Mouse (Mus musculus) lung, embryonic 15.5 days (tissue): Measurements from ENCODE around the gene Mpnd. TPM values are rescaled to one million over a fixed set of nuclear protein-coding genes. Genes with fewer than 3 reads are reported as not detected.
A peak's percentile ranks its signal among the peaks of the same experiment; 100 is the strongest.

Experiments used
- ATAC-seq: fragments of 200-750 bp; cut with Nextera tagmentation; 2 replicates; pipeline ENCODE4 v1.8.0; 2017; ENCODE audit warnings: moderate number of reproducible peaks, borderline replicate concordance; ENCODE audit not compliant: low FRiP score, low TSS enrichment; ENCODE audit errors: extremely low read depth
- H3K27ac ChIP-seq: fragments of 300-500 bp; sonication (generic); 2 replicates; pipeline ENCODE4 v1.5.1; 2015; ENCODE audit warnings: moderate library complexity, mild to moderate bottlenecking, inconsistent platforms
- H3K27me3 ChIP-seq: fragments of 300-500 bp; sonication (generic); 2 replicates; pipeline ENCODE4 v1.6.1; 2015; ENCODE audit warnings: inconsistent platforms
- H3K36me3 ChIP-seq: fragments of 300-500 bp; sonication (generic); 2 replicates; pipeline ENCODE4 v1.6.1; 2015; ENCODE audit warnings: inconsistent platforms
- H3K4me1 ChIP-seq: fragments of 300-500 bp; sonication (generic); 2 replicates; pipeline ENCODE4 v1.6.1; 2015; ENCODE audit warnings: inconsistent platforms
- H3K4me2 ChIP-seq: fragments of 300-500 bp; sonication (generic); 2 replicates; pipeline ENCODE4 v1.6.1; 2015; ENCODE audit warnings: inconsistent platforms, mild to moderate bottlenecking, moderate library complexity
- H3K4me3 ChIP-seq: fragments of 300-500 bp; sonication (generic); 2 replicates; pipeline ENCODE4 v1.5.1; 2015; ENCODE audit warnings: mild to moderate bottlenecking, inconsistent platforms
- H3K9ac ChIP-seq: fragments of 300-500 bp; sonication (generic); 2 replicates; pipeline ENCODE4 v1.6.1; 2015; ENCODE audit warnings: inconsistent platforms
- H3K9me3 ChIP-seq: fragments of 300-500 bp; sonication (generic); 2 replicates; pipeline ENCODE4 v1.6.1; 2016; ENCODE audit warnings: inconsistent platforms
- WGBS: fragments of 180-500 bp; shearing (Covaris S2); methylation state at CpG from one replicate; pipeline ENCODE4 v1.1.7; 2015; 5-methylcytosine and 5-hydroxymethylcytosine counted together
- polyA plus RNA-seq: library from polyadenylated mRNA; unstranded; fragments of >200 nt; fragmentation: Nextera tagmentation; extraction: Ambion mirVana; gene quantifications from 2 replicates; pipeline ENCODE4 v1.2.1, GENCODE M21; 2015

Gene Mpnd
- polyA plus RNA-seq = 103 and 116 TPM in 2 replicates

DNA sequence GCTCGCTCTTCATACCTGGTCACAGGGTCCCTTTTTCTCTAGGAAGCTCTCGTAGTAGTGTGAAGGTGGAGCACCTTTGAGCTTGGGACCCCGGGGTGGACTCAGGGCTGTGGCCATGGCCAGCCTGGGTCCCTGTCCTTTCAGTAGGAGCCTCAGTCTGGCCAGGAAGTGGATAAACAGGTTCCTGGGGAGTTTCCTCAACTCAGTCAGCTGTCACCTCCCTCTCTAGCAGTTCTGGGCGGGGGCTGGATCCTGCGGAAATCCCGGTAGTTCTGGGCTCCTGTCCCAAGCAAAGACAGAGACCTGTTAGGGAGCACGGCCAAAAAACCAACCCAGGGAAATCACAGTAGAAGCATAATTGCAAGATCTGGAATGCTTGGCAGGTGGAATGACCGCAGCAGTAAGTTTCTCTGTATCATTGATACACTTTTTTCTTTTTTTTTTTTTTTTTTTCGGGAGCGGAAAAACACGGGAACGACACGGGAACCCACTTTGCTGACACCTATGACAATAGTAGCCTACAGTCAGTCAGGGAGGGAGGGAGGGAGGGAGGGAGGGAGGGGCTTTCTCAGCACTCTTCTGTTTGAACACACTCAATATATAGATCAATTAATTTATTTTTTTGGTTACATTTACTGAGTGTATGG lies at the start of gene Mpnd, which contains the start of gene Stap2:
Mpnd (plus strand) TSS at position 297 of the 647 bp plus-strand sequence.
Stap2 (minus strand) TSS at position 170 of the 647 bp plus-strand sequence.
- WGBS = 28% methylated on average over 13 of the region's 13 CpGs
- peaks cover 3% of the 10 kb centered on the region; the same call in 1 of the 2 replicates for H3K27me3 ChIP-seq
- H3K9ac ChIP-seq = peak within 1 kb of the TSS; percentile 31; the same call in 1 of the 2 replicates
- peak within 1 kb of the TSS; percentile 38; the same call in 1 of the 2 replicates for H3K27ac ChIP-seq
- ATAC-seq = no peak
- peaks cover 19% of the 10 kb centered on the region for H3K4me1 ChIP-seq
- H3K9me3 ChIP-seq = no peaks in the 10 kb centered on the region
- peak within 1 kb of the TSS; percentile 47 for H3K4me2 ChIP-seq
- peak within 1 kb of the TSS; percentile 29 for H3K4me3 ChIP-seq
- H3K36me3 ChIP-seq = no peaks in the 10 kb centered on the region

DNA sequence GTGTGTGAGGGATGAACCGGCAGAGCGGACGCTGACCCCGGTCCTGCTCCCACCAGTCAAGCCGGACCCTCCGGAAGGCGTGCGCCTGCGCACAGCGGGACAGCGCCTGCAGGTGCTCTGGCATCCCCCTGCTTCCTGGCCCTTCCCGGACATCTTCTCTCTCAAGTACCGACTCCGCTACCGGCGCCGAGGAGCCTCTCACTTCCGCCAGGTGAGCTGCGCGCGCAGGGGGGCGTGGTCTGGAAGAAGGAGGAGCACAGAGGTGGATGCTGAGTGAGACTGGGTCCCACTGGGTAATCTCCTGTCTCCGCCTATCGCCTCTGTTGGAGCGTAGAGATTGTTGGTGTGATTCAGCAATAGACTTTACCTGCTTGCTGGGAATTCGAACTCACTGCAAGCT lies 49.4 kb upstream of the Mpnd start:
- Histone ChIP-seq H3K9me3 (no peaks in the 10 kb centered on the region), H3K36me3 (no peaks in the 10 kb centered on the region), H3K27ac (0 out of 2 replicates have a peak overlapping the region, but pooled peaks have one; percentile 8), H3K4me1 (peaks cover 31% of the 10 kb centered on the region), H3K4me2 (peak overlapping the region; percentile 68), H3K4me3 (peak overlapping the region; percentile 44), H3K9ac (0 out of 2 replicates have a peak overlapping the region, but pooled peaks have one; percentile 15), H3K27me3 (peaks cover 12% of the 10 kb centered on the region)
- ATAC-seq = 0 out of 2 replicates have a peak, but pooled peaks have one; percentile 20
- WGBS = 3% methylated on average over 25 of the region's 26 CpGs

DNA sequence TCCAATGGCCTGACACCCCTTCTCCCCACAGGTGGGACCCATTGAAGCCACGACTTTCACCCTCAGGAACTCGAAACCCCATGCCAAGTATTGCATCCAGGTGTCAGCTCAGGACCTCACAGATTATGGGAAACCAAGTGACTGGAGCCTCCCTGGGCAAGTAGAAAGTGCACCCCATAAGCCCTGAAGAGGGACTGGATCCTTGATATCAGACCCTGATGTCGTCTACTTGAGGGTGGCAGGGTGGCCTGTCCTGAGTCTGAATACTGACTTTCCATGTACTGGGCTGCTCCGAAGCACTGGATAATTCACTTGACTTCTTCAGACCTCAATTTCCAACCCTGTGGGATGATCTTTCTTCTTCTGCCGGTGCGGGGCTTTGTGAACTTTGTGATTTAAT lies 48.9 kb upstream of the Mpnd start:
- ATAC-seq = no peak
- Histone ChIP-seq H3K4me1 (peaks cover 31% of the 10 kb centered on the region), H3K27me3 (peaks cover 12% of the 10 kb centered on the region), H3K36me3 (peaks cover 3% of the 10 kb centered on the region), H3K4me3 (peak overlapping the region; percentile 44), H3K9me3 (no peaks in the 10 kb centered on the region), H3K4me2 (peak overlapping the region; percentile 68), H3K9ac (no peak overlapping the region), H3K27ac (no peak overlapping the region)
- WGBS = 33% methylated on average over 6 of the region's 6 CpGs

DNA sequence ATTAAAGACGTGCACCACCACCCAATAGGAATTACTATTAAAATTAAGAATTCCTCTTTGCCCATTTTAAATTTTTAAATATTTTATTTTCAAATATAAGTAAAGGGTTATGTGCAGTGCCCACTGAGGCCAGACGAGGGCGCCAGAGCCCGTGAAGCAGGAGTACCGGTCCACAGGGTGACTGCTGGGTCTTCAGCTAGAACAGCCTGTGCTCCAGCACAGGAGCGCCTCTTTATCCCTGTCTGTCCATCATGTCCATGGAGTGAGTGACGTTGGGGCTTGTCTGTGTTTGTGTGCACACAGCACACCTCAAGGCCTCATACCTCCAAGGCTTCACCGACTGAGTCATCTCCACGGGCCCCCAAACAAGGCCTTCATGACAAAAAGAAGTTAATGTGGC lies 48.3 kb upstream of the Mpnd start:
- Histone ChIP-seq H3K27me3 (peaks cover 12% of the 10 kb centered on the region), H3K4me3 (no peak overlapping the region), H3K4me2 (no peak overlapping the region), H3K27ac (no peak overlapping the region), H3K9ac (no peak overlapping the region), H3K36me3 (peaks cover 8% of the 10 kb centered on the region), H3K9me3 (no peaks in the 10 kb centered on the region), H3K4me1 (peaks cover 31% of the 10 kb centered on the region)
- ATAC-seq = no peak
- 9% methylated on average over 9 of the region's 9 CpGs for WGBS

DNA sequence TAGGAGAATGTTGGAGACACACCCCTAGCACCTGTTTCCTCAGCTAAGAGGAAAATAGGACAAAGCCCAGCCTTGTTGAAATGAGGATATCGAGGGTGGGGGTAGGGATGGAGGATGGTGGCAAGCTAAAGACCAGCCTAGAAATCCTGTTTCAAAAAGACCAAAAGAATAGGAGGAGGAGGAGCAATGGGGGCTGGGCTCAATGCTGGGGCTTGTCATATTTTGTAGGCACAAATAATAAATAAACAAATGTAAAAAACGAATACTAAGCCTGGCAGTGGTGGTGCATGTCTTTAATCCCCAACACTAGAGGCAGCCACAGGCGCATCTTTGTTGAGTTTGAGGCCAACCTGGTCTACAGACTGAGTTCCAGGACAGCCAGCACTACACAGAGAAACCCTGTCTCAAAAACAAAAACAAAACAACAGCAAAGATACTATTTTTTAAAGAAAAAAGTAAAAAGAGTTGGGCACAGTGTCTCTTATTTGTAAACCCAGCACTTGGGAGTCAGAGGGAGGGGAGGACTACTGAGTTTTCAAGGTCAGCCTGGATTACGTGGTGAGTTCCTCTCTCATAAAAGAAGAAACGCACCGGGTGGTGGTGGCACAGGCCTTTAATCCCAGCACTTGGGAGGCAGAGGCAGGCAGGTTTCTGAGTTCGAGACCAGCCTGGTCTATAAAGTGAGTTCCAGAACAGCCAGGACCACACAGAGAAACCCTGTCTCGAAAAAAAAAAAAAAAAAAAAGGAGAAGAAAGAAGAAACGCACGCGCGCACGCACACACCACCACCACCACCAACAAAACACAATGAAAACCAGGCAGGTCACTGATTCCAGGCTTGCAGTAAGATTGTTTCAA lies 47.6 kb upstream of the Mpnd start:
- Histone ChIP-seq H3K4me3 (peak overlapping the region; percentile 61), H3K36me3 (peaks cover 11% of the 10 kb centered on the region), H3K9ac (peak overlapping the region; percentile 53), H3K27ac (peak overlapping the region; percentile 99), H3K4me1 (peaks cover 31% of the 10 kb centered on the region), H3K27me3 (peaks cover 7% of the 10 kb centered on the region), H3K4me2 (peak overlapping the region; percentile 75), H3K9me3 (no peaks in the 10 kb centered on the region)
- WGBS = 72% methylated on average over 13 of the region's 13 CpGs
- ATAC-seq = no peak

DNA sequence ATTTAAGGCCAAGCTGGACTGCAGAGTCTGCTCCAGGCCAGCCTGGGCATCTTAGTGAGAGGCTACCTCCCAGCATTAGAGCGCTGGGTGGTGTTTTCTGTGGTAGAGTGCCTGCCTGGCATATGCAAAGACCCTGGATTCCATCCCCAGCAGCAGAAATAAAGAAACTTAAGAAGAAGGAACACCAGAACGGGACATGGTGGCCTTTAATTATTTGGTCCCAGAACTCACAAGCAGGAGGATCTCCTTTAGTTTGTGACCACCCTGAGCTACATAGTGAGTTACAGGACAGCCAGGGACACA lies 47.0 kb upstream of the Mpnd start:
- H3K9ac ChIP-seq = peak overlapping the region; percentile 53
- H3K4me3 ChIP-seq = peak overlapping the region; percentile 61
- peak overlapping the region; percentile 99 for H3K27ac ChIP-seq
- ATAC-seq = no peak
- H3K4me1 ChIP-seq = peaks cover 31% of the 10 kb centered on the region
- H3K9me3 ChIP-seq = no peaks in the 10 kb centered on the region
- peaks cover 11% of the 10 kb centered on the region for H3K36me3 ChIP-seq
- H3K4me2 ChIP-seq = peak overlapping the region; percentile 75
- peaks cover 7% of the 10 kb centered on the region; the same call in 1 of the 2 replicates for H3K27me3 ChIP-seq
- 32% methylated on average over 2 of the region's 2 CpGs for WGBS

DNA sequence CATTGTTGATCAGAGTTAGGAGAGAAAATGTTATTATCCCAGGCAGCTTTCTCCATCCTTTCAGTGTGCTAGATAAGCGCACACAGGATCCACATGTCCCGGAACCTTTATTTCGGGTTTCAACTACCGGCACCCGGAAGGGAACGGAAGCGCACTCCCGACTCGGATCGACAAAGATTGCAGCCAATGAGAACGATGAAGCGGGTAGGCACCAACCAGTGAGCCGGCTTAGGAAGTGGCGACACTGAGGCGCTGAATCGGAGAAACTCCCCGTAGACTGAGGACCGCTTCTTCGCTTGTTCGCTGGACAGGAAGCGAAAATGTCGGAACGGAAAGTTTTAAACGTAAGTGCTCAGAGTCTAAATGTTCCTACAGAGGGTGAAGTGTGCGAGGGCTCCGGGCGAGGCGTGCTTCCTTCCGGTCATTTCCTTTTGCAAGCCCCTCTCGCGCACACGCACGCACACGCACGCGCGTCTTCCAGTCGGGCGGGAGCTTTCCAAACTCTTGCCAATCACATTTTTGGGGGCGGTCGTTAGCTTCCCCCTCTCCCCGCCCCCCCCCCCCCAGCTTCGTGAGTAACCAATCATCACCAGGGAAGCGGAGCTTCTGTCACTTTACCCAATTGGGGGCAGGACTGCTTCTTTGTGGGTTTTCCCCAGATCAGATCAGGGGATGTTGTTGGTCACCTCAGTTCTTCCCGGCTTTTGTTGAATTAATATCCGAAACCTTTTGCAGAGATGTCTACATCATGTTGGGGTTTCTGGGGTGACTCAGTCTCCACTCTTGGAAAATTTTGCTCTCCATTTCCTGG lies 46.4 kb upstream of the Mpnd start, which contains the start of gene Yju2:
Yju2 (plus strand) TSS at position 182 of the 811 bp plus-strand sequence.
- WGBS = under 1% methylated on average over 43 of the region's 46 CpGs
- peaks cover 7% of the 10 kb centered on the region; the same call in 1 of the 2 replicates for H3K27me3 ChIP-seq
- peak; percentile 91 for ATAC-seq
- peak within 1 kb of the TSS; percentile 75 for H3K4me2 ChIP-seq
- peaks cover 31% of the 10 kb centered on the region for H3K4me1 ChIP-seq
- peak within 1 kb of the TSS; percentile 99 for H3K27ac ChIP-seq
- peak within 1 kb of the TSS; percentile 61 for H3K4me3 ChIP-seq
- no peaks in the 10 kb centered on the region for H3K9me3 ChIP-seq
- peak within 1 kb of the TSS; percentile 57 for H3K9ac ChIP-seq
- peaks cover 11% of the 10 kb centered on the region for H3K36me3 ChIP-seq

DNA sequence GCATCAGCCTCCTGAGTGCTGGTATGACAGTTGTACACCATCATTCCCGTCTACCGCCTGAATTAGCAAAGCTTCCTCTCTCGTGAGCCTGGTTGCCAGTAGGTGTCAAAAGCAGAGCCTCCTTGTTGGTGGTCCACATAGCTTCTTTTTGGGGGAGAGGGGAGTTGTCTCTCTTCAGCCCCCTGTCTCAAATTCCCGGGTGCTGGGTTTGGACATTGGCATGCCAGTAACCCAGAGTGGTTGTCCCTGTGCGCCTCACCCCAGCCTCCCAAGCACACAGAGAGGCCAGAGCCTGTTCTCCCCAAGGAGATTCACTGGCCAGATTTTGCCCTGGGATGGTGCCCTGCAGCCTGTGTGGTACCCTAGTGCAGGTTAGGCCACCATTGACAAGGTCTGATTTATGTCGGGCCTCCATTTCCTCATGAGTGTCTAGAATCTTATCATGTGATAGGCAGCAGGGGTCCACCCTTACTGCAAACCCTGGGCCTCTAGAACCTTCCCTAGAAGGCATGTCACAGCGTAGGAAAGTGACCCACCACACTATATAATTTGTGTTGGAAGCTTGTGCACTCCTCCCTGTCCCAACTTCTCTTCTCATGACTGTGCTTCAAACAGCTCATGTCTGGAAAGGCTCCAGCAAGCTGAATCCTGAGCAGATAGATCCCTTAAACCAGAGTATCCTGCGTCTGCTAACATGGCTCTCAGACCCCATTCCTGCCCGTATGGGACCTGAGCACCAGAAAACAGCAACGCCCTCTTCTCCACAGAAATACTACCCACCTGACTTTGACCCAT lies 45.4 kb upstream of the Mpnd start:
- 71% methylated on average over 10 of the region's 10 CpGs for WGBS

DNA sequence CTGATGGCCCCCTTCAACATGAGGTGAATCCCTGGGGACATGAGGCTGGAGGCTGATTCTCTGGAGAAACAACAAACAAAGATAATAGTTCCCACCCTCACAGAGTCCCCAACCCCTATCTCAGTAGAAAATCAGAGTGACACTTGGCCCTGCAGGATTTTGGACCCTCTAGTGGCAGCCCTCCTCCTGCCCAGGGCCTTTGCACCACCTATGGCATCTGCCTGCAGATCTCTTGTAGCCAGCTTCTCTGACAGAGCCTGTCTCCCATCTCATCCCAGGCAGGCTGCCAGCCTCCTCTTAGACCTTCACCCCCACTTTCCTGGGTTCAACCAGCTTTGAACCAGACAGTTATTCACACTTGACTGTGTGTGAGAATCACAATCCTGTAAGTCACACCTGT lies 44.7 kb upstream of the Mpnd start:
- peaks cover 24% of the 10 kb centered on the region for H3K36me3 ChIP-seq
- ATAC-seq = no peak
- H3K9ac ChIP-seq = no peak overlapping the region
- H3K4me1 ChIP-seq = peaks cover 31% of the 10 kb centered on the region
- H3K27me3 ChIP-seq = no peaks in the 10 kb centered on the region
- H3K27ac ChIP-seq = no peak overlapping the region
- no peak overlapping the region for H3K4me3 ChIP-seq
- H3K9me3 ChIP-seq = no peaks in the 10 kb centered on the region
- H3K4me2 ChIP-seq = no peak overlapping the region

More for the DNA sequence above, 45.4 kb upstream of the Mpnd start:
- peak overlapping the region; percentile 61 for H3K4me3 ChIP-seq
- peak overlapping the region; percentile 66 for H3K4me2 ChIP-seq
- peak overlapping the region; percentile 99; the same call in 1 of the 2 replicates for H3K27ac ChIP-seq
- no peak for ATAC-seq
- H3K9ac ChIP-seq = peak overlapping the region; percentile 39; the same call in 1 of the 2 replicates
- peaks cover 31% of the 10 kb centered on the region for H3K4me1 ChIP-seq
- H3K27me3 ChIP-seq = peaks cover 3% of the 10 kb centered on the region; the same call in 1 of the 2 replicates
- peaks cover 20% of the 10 kb centered on the region for H3K36me3 ChIP-seq
- no peaks in the 10 kb centered on the region for H3K9me3 ChIP-seq

DNA sequence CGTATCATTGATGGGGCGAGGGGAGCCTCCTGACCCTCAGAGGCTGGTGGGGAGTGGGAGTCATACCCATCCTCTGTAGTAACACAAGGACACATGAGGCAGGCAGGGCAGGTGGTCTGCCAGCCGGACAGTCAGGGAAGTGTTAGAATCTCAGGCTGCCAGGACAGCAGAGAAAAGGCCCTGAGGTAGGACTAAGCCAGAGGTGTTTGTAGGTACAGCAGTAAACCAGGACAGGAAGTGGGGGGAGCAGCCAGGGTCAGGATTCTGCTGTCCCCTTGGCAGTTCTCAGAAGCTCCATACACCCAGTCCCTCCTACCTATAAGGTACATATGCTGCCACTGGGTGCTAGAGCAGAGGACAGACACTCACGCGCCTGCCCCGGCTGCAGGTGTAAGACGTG lies 43.9 kb upstream of the Mpnd start:
- H3K9ac ChIP-seq = no peak overlapping the region
- no peak overlapping the region for H3K4me3 ChIP-seq
- no peak overlapping the region for H3K4me2 ChIP-seq
- 92% methylated on average over 7 of the region's 7 CpGs for WGBS
- no peaks in the 10 kb centered on the region for H3K27me3 ChIP-seq
- peaks cover 23% of the 10 kb centered on the region for H3K4me1 ChIP-seq
- ATAC-seq = no peak
- H3K9me3 ChIP-seq = no peaks in the 10 kb centered on the region
- H3K27ac ChIP-seq = no peak overlapping the region
- peaks cover 32% of the 10 kb centered on the region for H3K36me3 ChIP-seq
